Mouse (Mus musculus) limb, embryonic 15.5 days (tissue): ENCODE data around the gene Ppp1r37. TPM values are rescaled to one million over a fixed set of nuclear protein-coding genes. Genes with fewer than 3 reads are reported as not detected.
A peak's percentile ranks its signal among the peaks of the same experiment; 100 is the strongest.

Experiments used
- ATAC-seq: fragments of 200-750 bp; cut with Nextera tagmentation; 2 replicates; pipeline ENCODE4 v1.8.0; 2017; ENCODE audit warnings: low read depth, moderate TSS enrichment; ENCODE audit not compliant: insufficient number of reproducible peaks, low FRiP score, low TSS enrichment
- H3K27ac ChIP-seq: fragments of 300-500 bp; sonication (generic); 2 replicates; pipeline ENCODE4 v1.5.1; 2015; ENCODE audit warnings: moderate library complexity, mild to moderate bottlenecking, inconsistent platforms
- H3K27me3 ChIP-seq: fragments of 300-500 bp; sonication (generic); 2 replicates; pipeline ENCODE4 v1.6.1; 2015; ENCODE audit warnings: inconsistent platforms
- H3K36me3 ChIP-seq: fragments of 300-500 bp; sonication (generic); 2 replicates; pipeline ENCODE4 v1.6.1; 2015; ENCODE audit warnings: inconsistent platforms
- H3K4me1 ChIP-seq: fragments of 300-500 bp; sonication (generic); 2 replicates; pipeline ENCODE4 v1.6.1; 2015; ENCODE audit warnings: inconsistent platforms
- H3K4me2 ChIP-seq: fragments of 300-500 bp; sonication (generic); 2 replicates; pipeline ENCODE4 v1.6.1; 2015; ENCODE audit warnings: mild to moderate bottlenecking, inconsistent platforms
- H3K4me3 ChIP-seq: fragments of 300-500 bp; sonication (generic); 2 replicates; pipeline ENCODE4 v1.5.1; 2015; ENCODE audit warnings: mild to moderate bottlenecking, inconsistent platforms
- H3K9ac ChIP-seq: fragments of 300-500 bp; sonication (generic); 2 replicates; pipeline ENCODE4 v1.6.1; 2015; ENCODE audit warnings: inconsistent platforms
- H3K9me3 ChIP-seq: fragments of 300-500 bp; sonication (generic); 2 replicates; pipeline ENCODE4 v1.6.1; 2016; ENCODE audit warnings: inconsistent platforms
- WGBS: fragments of 180-500 bp; shearing (Covaris S2); methylation state at CpG from one replicate; pipeline ENCODE4 v1.1.7; 2015; 5-methylcytosine and 5-hydroxymethylcytosine counted together
- polyA plus RNA-seq: library from polyadenylated mRNA; unstranded; fragments of >200 nt; fragmentation: Nextera tagmentation; extraction: Ambion mirVana; gene quantifications from 2 replicates; pipeline ENCODE4 v1.2.1, GENCODE M21; 2015

Ppp1r37 gene
- polyA plus RNA-seq, 1 experiment from 2014 or later, result 26.3 TPM

DNA sequence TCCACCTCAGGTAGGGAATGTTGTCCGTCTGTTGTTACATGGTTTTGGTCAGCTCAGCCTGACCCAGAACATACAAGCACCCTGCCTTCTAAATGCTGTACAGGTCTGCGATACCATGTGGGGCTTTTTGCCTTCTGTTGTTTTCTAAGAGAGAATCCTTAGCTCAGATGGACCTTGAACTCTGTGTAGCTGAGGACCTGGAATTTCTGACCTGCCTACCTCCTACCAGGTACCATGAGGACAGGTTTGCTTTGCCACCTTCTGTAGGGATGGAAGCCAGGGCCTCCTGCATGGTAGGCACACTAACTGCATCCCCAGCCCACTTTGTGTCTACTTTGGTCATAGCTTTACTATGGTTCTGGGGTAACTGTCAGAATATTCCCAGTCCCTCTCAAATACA, 2.9 kb upstream of the Ppp1r37 start:
- H3K9ac ChIP-seq, result no peak overlapping the region
- H3K9me3 ChIP-seq, result peaks cover 3% of the 10 kb centered on the region; the same call in 1 of the 2 replicates
- no peaks in the 10 kb centered on the region for H3K27me3 ChIP-seq
- no peak overlapping the region for H3K4me3 ChIP-seq
- WGBS, result 87% methylated on average over 2 of the region's 2 CpGs
- H3K4me2 ChIP-seq, result no peak overlapping the region
- peaks cover 15% of the 10 kb centered on the region for H3K4me1 ChIP-seq
- ATAC-seq, result no peak
- no peak overlapping the region for H3K27ac ChIP-seq
- peaks cover 55% of the 10 kb centered on the region for H3K36me3 ChIP-seq

GRCm38 (mm10) chr7:19564455-19564854, 1.6 kb upstream of the Ppp1r37 start:
- H3K9ac ChIP-seq, result no peak overlapping the region
- H3K4me1 ChIP-seq, result peaks cover 26% of the 10 kb centered on the region
- no peaks in the 10 kb centered on the region for H3K27me3 ChIP-seq
- no peak overlapping the region for H3K4me2 ChIP-seq
- no peak overlapping the region for H3K27ac ChIP-seq
- ATAC-seq, result no peak
- H3K36me3 ChIP-seq, result peaks cover 47% of the 10 kb centered on the region
- no peak overlapping the region for H3K4me3 ChIP-seq
- peaks cover 3% of the 10 kb centered on the region; the same call in 1 of the 2 replicates for H3K9me3 ChIP-seq
- 95% methylated on average over 4 of the region's 4 CpGs for WGBS

DNA sequence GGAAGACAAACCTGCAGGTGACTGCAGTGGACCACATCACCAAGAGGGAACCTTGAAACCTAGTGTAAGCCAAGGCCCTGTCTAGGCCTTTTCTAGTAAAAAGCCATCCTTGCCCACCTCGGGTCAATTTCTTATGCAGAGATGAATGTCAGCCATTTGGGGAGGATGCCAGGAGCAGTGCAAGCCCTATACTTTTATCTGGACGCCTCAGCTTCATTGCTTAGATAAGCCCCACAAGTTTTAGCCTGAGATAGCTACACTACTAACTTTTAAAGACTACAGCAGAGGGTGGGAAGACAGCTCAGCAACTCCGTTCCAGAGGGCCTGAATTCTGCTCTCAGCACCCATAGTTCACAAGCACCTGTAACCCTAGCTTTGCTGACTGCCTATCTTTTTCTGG, 1.0 kb upstream of the Ppp1r37 start:
- Histone ChIP-seq H3K4me1 (peaks cover 32% of the 10 kb centered on the region), H3K36me3 (peaks cover 42% of the 10 kb centered on the region), H3K27me3 (no peaks in the 10 kb centered on the region), H3K9ac (no peak overlapping the region; the same call in 1 of the 2 replicates), H3K4me3 (no peak overlapping the region), H3K27ac (no peak overlapping the region), H3K9me3 (peaks cover 3% of the 10 kb centered on the region; the same call in 1 of the 2 replicates), H3K4me2 (no peak overlapping the region)
- no peak for ATAC-seq
- 87% methylated on average over 3 of the region's 3 CpGs for WGBS

DNA sequence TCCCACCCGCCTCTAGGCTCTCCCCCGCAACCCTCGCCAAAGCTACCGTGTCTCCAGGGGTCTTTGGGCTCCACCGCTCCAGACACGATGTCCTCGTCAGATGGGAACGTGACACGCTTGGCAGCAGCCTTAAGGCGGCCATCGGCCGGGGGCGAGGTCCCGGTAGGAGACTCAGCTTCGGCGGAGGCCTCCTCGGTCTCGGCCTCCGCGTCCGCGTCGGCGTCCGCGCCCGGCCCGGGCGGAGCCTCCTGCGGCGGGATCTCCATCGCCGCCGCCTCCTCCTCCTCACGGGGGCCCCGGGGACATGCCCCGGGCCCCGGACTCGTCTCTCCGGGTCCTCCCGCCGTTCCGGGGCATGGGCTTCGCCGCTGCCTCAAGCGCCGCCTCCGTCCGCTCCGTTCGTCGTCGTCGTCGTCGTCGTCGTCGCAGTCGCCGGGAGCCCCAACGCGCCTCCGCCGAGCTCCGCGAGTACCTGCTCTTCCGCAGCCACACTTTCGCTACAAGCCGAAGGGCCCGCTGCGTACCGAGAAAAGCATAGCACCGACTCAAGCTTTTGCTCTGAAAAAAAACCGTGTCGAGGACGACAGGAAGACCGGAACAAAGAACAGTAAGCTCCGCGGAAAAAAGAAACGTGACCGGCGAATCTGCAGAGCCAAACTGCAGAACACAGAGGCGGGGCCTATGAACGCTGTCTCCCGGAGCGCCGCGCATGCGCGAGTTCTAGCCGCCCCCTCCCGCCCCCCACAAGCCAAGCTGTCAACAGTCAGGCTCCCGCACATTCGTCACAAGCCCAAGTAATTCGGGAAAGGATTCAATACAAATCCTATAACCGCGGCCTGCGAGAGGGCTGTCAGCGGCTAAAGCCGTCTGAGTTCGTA, 872 bp downstream of the Ppp1r37 start:
- WGBS, result under 1% methylated on average over 102 of the region's 102 CpGs
- Histone ChIP-seq H3K36me3 (peaks cover 40% of the 10 kb centered on the region), H3K4me1 (peaks cover 51% of the 10 kb centered on the region), H3K4me3 (peak overlapping the region; percentile 100), H3K9me3 (peaks cover 3% of the 10 kb centered on the region; the same call in 1 of the 2 replicates), H3K9ac (peak overlapping the region; percentile 99), H3K27me3 (no peaks in the 10 kb centered on the region), H3K27ac (peak overlapping the region; percentile 94), H3K4me2 (peak overlapping the region; percentile 93)
- ATAC-seq, result peak; percentile 82

- peak overlapping the region; percentile 94 for H3K27ac ChIP-seq
- peak overlapping the region; percentile 100 for H3K4me3 ChIP-seq
- H3K9me3 ChIP-seq, result peaks cover 3% of the 10 kb centered on the region; the same call in 1 of the 2 replicates
- no peak for ATAC-seq
- peak overlapping the region; percentile 99 for H3K9ac ChIP-seq
- H3K4me2 ChIP-seq, result peak overlapping the region; percentile 93
- peaks cover 52% of the 10 kb centered on the region for H3K4me1 ChIP-seq
- WGBS, result under 1% methylated on average over 11 of the region's 11 CpGs
- H3K27me3 ChIP-seq, result no peaks in the 10 kb centered on the region
- H3K36me3 ChIP-seq, result peaks cover 36% of the 10 kb centered on the region
Observed at GRCm38 (mm10) chr7:19561431-19561764, 1.5 kb downstream of the Ppp1r37 start.

DNA sequence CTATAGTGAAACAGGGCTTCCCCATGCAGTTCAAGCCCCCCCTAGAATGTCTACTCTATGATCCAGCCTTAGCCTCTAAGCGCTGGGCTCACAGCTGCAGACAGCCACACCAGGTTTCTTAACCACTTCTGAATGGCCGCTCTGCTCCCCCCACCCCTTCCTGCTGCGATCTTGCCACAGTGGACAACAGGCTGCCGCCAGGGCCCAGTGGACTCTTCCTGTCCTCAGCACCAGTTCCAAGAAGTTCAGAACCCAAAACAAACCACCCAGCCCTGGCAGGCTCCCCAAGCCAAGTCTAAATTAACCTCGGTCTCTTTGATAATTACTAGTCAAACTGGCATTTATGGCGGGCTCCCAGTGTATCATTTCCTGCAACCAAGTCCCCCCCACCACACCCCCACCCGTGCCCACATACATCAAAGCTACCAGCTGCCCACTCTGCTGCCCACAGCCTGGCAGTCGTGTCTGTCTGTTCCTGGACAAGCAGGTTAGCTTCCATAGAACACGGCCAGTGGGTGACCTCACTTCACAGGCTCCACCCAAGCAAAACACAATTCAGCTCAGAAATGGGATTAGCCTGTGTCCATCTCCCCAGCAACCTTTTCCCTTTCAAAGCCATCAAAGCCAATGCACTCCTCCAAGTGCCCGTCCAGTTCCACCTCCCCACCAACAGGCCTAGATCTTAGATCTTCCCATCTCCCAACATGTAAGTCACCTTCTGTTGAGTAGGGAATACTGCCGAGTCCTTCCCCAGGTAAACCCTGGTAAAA, 2.2 kb downstream of the Ppp1r37 start:
- peaks cover 52% of the 10 kb centered on the region for H3K4me1 ChIP-seq
- 13% methylated on average over 11 of the region's 11 CpGs for WGBS
- no peaks in the 10 kb centered on the region for H3K27me3 ChIP-seq
- peaks cover 3% of the 10 kb centered on the region; the same call in 1 of the 2 replicates for H3K9me3 ChIP-seq
- ATAC-seq, result no peak
- H3K9ac ChIP-seq, result peak overlapping the region; percentile 99
- H3K4me2 ChIP-seq, result peak overlapping the region; percentile 93
- peak overlapping the region; percentile 100 for H3K4me3 ChIP-seq
- peaks cover 34% of the 10 kb centered on the region for H3K36me3 ChIP-seq
- H3K27ac ChIP-seq, result peak overlapping the region; percentile 94

DNA sequence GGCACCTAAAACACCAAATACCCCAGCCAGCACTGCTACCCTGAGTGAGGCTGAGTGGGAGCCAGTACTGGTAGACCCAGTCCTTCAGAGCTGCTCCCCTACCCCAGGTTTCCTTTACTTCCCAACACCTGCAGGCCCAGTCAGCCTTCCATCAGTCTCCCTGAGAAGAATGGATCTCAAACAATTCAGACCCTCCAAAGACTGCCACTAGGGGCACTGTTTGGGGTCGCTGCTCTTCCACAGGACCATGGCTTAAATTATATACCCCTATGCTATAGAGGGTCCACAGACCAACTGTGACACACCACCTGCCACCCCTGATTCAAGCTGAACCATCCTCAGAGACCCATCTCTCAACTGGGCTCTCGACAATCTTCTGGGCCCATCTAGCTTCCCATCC, 3.9 kb downstream of the Ppp1r37 start:
- Histone ChIP-seq H3K27me3 (no peaks in the 10 kb centered on the region), H3K4me1 (peaks cover 57% of the 10 kb centered on the region), H3K9ac (no peak overlapping the region), H3K9me3 (no peaks in the 10 kb centered on the region), H3K27ac (no peak overlapping the region), H3K36me3 (peaks cover 28% of the 10 kb centered on the region), H3K4me3 (no peak overlapping the region), H3K4me2 (0 out of 2 replicates have a peak overlapping the region, but pooled peaks have one; percentile 4)
- WGBS, result 51% methylated on average over 2 of the region's 2 CpGs
- ATAC-seq, result no peak

DNA sequence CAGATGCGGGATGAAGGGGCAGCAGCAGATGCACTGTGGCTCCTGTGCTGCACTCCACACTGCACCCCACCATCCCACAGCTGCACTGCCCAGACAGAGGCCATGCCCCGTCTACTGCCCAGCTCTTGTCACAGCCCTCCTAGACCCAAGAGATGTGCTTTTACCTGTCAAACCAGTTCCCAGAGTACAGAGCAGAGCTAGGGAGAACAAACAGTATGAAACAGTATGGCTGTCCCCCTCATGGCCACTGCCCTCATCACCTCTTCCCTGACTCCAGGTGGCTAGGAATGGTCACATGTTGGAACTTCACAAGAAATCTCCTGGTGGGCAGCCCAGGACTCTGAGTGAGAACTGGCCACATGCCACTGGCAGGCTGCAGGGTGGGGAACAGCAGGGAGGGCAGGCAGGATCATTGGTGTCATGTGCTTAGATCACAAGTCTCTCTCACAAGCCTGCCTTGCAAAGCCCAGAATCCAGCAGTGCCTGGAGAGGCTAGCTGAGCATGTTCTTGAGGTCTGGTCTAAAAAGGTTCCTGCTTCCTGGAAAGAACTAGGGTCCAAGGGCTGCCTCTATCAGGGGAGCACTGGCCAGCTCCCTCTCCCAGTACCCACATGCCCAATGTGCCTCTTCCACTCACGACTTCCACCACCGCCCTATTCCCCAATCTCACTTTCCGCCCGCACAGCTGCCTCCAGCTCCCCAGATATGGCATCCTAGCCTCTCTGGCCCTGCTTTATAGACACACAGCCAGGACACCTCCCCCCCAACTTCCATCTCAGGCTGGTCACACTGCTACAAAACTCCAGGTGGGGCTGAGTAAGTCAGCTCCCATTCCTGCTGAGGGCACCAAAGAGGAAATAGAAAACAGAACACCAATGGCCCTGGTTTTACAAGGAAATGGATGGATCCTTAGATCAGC, 4.6 kb downstream of the Ppp1r37 start:
- ATAC-seq, result no peak
- WGBS, result 82% methylated on average over 6 of the region's 6 CpGs

DNA sequence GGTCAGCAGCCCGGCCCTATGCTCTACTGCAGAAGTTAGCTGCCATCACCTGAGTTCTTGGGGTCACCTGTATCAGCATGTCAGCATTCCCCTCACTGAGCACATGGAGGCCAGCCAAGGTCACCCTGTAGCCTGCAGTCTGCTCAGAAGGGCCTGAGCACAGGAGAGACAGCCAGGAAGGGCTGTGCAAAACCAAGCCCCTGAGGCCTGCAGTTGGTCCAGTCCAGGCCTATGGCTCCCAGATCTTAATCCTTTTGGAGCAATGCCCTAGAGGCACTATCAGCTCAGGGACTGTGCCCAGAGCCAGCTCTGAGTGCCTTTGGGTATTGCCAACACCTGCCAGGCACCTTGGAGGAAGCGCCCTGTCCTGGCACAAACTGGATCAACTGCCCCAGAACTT, 5.8 kb downstream of the Ppp1r37 start:
- Histone ChIP-seq H3K27me3 (no peaks in the 10 kb centered on the region), H3K4me1 (peaks cover 48% of the 10 kb centered on the region), H3K4me2 (no peak overlapping the region), H3K36me3 (peaks cover 45% of the 10 kb centered on the region), H3K9ac (no peak overlapping the region), H3K9me3 (no peaks in the 10 kb centered on the region), H3K27ac (no peak overlapping the region), H3K4me3 (no peak overlapping the region)
- 93% methylated on average over 2 of the region's 2 CpGs for WGBS
- ATAC-seq, result no peak

More for the DNA sequence above, 4.6 kb downstream of the Ppp1r37 start:
- peaks cover 33% of the 10 kb centered on the region for H3K36me3 ChIP-seq
- H3K9ac ChIP-seq, result no peak overlapping the region
- no peaks in the 10 kb centered on the region for H3K27me3 ChIP-seq
- H3K4me1 ChIP-seq, result peaks cover 52% of the 10 kb centered on the region
- H3K4me3 ChIP-seq, result no peak overlapping the region
- no peak overlapping the region for H3K4me2 ChIP-seq
- no peak overlapping the region for H3K27ac ChIP-seq
- no peaks in the 10 kb centered on the region for H3K9me3 ChIP-seq

- WGBS, result 82% methylated on average over 1 of the region's 1 CpGs
- no peak overlapping the region for H3K9ac ChIP-seq
- H3K27me3 ChIP-seq, result no peaks in the 10 kb centered on the region
- H3K36me3 ChIP-seq, result peaks cover 55% of the 10 kb centered on the region
- no peak overlapping the region for H3K4me2 ChIP-seq
- H3K4me3 ChIP-seq, result no peak overlapping the region
- no peak for ATAC-seq
- H3K4me1 ChIP-seq, result peaks cover 28% of the 10 kb centered on the region
- no peaks in the 10 kb centered on the region for H3K9me3 ChIP-seq
- H3K27ac ChIP-seq, result no peak overlapping the region
Observed at GRCm38 (mm10) chr7:19554168-19554567, 8.7 kb downstream of the Ppp1r37 start.

DNA sequence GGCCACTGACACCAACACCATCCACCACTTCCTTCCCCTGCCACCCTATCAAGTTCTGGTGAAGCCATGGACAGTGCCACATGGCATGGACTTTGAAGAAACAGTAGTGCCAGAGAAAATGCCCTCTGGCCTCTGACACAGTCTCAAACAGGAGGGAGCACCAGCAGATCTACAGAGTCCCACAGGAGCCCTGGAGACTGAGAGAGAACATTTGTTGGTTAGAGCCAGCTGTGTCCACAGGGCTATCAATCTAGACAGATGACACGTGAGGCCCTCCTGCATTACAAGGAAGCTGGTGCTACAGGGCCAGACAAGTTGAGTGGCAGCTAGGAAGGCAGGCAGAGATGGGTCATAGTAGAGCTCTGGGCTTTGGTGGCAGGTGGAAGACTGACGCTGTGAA, 10.4 kb downstream of the Ppp1r37 start:
- H3K4me1 ChIP-seq, result peaks cover 11% of the 10 kb centered on the region; the same call in 1 of the 2 replicates
- no peak overlapping the region for H3K9ac ChIP-seq
- 66% methylated on average over 2 of the region's 2 CpGs for WGBS
- H3K27me3 ChIP-seq, result no peaks in the 10 kb centered on the region
- peaks cover 48% of the 10 kb centered on the region for H3K36me3 ChIP-seq
- H3K4me2 ChIP-seq, result no peak overlapping the region
- H3K4me3 ChIP-seq, result no peak overlapping the region
- H3K27ac ChIP-seq, result no peak overlapping the region
- ATAC-seq, result no peak
- no peaks in the 10 kb centered on the region for H3K9me3 ChIP-seq
